Mouse (Mus musculus) kidney, postnatal 0 days (tissue): ENCODE results near the gene Ank2. TPM values are rescaled to one million over a fixed set of nuclear protein-coding genes. Genes with fewer than 3 reads are reported as not detected.

Experiments
- ATAC-seq: fragments of 200-750 bp; cut with Nextera tagmentation; replicated peaks from 2 replicates; pipeline ENCODE4 v1.8.0; 2017; ENCODE audit warnings: low read depth, moderate number of reproducible peaks, moderate TSS enrichment, moderate library complexity; ENCODE audit not compliant: low FRiP score
- DNase-seq: peaks from one replicate; pipeline ENCODE4 v3.0.0-alpha.2; 2016; ENCODE audit warnings: low spot score
- H3K27ac ChIP-seq: fragments of 300-500 bp; sonication (generic); 2 replicates; pipeline ENCODE4 v1.5.1; 2014; ENCODE audit warnings: mild to moderate bottlenecking
- H3K27me3 ChIP-seq: fragments of 300-500 bp; sonication (generic); 2 replicates; pipeline ENCODE4 v1.6.1; 2014; ENCODE audit warnings: low read length, mixed read lengths; ENCODE audit not compliant: insufficient read depth
- H3K36me3 ChIP-seq: fragments of 300-500 bp; sonication (generic); 2 replicates; pipeline ENCODE4 v1.6.1; 2014; ENCODE audit warnings: low read length, mixed read lengths; ENCODE audit not compliant: insufficient read depth
- H3K4me1 ChIP-seq: fragments of 300-500 bp; sonication (generic); replicated peaks from 2 replicates; pipeline ENCODE4 v1.6.1; 2014; ENCODE audit warnings: antibody characterized with exemption, low read length, mixed read lengths; ENCODE audit not compliant: insufficient read depth
- H3K4me2 ChIP-seq: fragments of 300-500 bp; sonication (generic); 2 replicates; pipeline ENCODE4 v1.6.1; 2014; ENCODE audit warnings: mild to moderate bottlenecking, low read length, moderate library complexity, mixed read lengths
- H3K4me3 ChIP-seq: fragments of 300-500 bp; sonication (generic); replicated peaks from 2 replicates; pipeline ENCODE4 v1.5.1; 2014; ENCODE audit warnings: low read depth, low read length
- H3K9ac ChIP-seq: fragments of 300-500 bp; sonication (generic); 2 replicates; pipeline ENCODE4 v1.6.1; 2014; ENCODE audit warnings: low read depth, low read length
- H3K9me3 ChIP-seq: fragments of 300-500 bp; sonication (generic); replicated peaks from 2 replicates; pipeline ENCODE4 v1.6.1; 2016; ENCODE audit warnings: low read length, inconsistent platforms, mixed read lengths
- CTCF ChIP-seq: IDR thresholded peaks from 2 replicates; pipeline ENCODE4 v1.5.1; 2016; ENCODE audit warnings: antibody characterized with exemption, low read depth, mild to moderate bottlenecking, moderate library complexity
- WGBS: fragments of 180-500 bp; shearing (Covaris S2); extraction: QIAGEN DNeasy Blood & Tissue Kit; methylation state at CpG from one replicate; pipeline ENCODE4 v1.1.7; 2014; 5-methylcytosine and 5-hydroxymethylcytosine counted together
- polyA plus RNA-seq: library from polyadenylated mRNA; unstranded; fragments of >200 nt; fragmentation: Nextera tagmentation; extraction: Ambion mirVana; gene quantifications from 2 replicates; pipeline ENCODE4 v1.2.1, GENCODE M21; 2015

Gene Ank2
- polyA plus RNA-seq, 1 experiment from 2014 or later, result 4.1 TPM

DNA sequence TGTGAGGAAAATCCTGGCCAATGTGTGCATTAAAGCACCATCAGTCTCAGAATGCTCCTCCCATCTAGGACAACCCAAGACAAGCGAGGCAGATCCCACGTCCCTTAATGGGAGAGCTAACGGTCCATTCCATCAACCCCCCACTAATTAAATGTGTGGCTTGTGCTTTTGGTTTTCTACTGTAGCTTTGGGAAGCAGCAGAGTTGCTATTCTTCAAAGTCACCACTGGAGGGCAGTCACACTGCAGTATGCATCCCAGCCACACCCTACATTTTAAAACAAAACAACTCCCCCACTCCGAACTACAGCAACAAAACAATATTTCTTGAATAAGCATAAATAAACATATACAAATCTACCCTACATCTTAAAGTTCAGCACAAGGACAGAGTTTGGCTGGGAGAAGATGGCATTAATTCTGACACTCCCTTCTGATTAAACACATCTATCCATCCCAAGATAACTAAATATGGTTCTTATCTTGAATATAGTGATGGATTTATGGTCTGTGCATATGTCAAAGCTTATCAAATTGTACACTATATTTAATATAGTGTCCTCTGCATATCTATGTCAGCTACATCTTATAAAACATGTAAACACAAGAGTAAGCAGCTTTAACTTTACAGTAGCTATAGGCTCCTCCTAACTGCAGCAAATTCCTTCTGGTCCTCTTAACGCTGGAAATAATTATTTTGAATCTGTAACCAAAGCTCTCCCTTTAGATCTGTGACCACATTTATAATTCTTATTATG lies 315.0 kb downstream of the Ank2 start:
- Histone ChIP-seq H3K27ac (no peak overlapping the region), H3K4me3 (no peak overlapping the region), H3K9ac (no peak overlapping the region), H3K36me3 (no peaks in the 10 kb centered on the region), H3K4me2 (no peak overlapping the region), H3K9me3 (no peaks in the 10 kb centered on the region), H3K27me3 (no peaks in the 10 kb centered on the region), H3K4me1 (no peaks in the 10 kb centered on the region)
- WGBS, result 10% methylated on average over 5 of the region's 5 CpGs
- peak; percentile 88 for TF ChIP-seq CTCF
- ATAC-seq (no peak), DNase-seq (peak; percentile 83)

DNA sequence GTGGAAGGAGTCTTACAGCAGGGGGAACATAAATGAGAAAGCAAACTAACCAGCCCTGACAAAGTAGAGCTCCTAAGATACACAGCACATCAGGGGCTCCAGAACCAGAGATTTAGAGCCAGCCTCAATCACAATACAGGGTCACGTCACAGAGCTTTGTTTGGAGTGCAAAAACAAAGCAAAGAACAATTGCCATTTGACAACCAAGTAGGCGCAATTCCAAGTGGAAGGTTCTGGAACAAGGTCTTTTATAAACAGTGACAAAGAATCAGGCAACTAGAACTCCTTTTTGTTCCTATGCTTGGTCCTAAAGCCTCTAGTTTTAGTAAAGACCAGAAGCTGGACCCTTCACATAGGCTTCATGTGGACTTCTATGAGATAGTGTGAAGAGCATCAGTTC lies 326.5 kb downstream of the Ank2 start:
- 75% methylated on average over 2 of the region's 2 CpGs for WGBS
- DNase-seq, result no peak
- no peaks in the 10 kb centered on the region for H3K36me3 ChIP-seq
- no peaks in the 10 kb centered on the region for H3K4me1 ChIP-seq
- H3K27ac ChIP-seq, result no peak overlapping the region
- no peaks in the 10 kb centered on the region for H3K9me3 ChIP-seq
- H3K9ac ChIP-seq, result no peak overlapping the region
- no peak overlapping the region for H3K4me3 ChIP-seq
- H3K27me3 ChIP-seq, result no peaks in the 10 kb centered on the region
- no peak for ATAC-seq
- TF ChIP-seq CTCF, result no peak
- H3K4me2 ChIP-seq, result no peak overlapping the region

DNA sequence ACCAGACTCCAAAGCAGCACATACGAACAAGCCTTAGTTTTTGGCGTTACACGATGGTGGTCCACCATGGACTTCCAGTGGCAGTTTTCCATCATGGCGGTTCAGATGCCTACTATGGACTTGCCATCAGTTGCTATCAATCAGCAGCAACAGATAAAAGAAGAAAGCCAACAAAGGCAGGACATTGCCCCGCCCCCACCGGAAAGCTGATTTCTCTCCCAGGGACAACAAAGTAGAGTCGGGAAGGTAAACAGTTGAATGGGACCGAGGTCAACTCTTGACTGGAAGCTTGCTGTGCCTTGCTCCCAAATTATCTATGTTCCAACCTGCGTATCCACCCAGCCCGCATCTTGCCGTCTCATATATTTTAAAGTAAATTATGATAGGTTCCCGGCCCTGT lies 328.9 kb downstream of the Ank2 start:
- no peak for ATAC-seq
- no peak for TF ChIP-seq CTCF
- no peak overlapping the region for H3K9ac ChIP-seq
- H3K27ac ChIP-seq, result no peak overlapping the region
- H3K4me3 ChIP-seq, result no peak overlapping the region
- 90% methylated on average over 12 of the region's 12 CpGs for whole genome bisulfite sequencing
- no peak overlapping the region for H3K4me2 ChIP-seq
- DNase-seq, result no peak
- no peaks in the 10 kb centered on the region for H3K27me3 ChIP-seq
- H3K4me1 ChIP-seq, result no peaks in the 10 kb centered on the region
- no peaks in the 10 kb centered on the region for H3K9me3 ChIP-seq
- H3K36me3 ChIP-seq, result no peaks in the 10 kb centered on the region

DNA sequence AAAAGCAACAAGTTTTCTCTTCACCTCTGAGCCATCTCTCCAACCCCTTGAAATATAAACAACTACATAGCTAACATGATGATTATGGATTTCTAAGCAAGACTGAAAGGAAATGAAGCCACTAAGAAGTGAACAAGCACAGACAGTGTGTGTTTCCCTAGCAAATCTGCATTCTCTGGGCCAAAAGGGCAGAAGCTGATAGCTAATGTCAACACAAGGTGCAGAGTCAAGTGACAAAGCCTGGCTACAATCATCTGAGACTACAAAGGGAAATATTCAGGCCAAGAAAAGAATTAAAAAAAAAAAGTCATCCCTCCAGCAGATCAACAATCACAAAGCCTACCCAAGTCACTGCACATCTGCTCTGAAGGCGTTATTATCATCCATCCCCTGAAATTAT lies 330.0 kb downstream of the Ank2 start:
- no peak for ATAC-seq
- no peak overlapping the region for H3K9ac ChIP-seq
- H3K4me1 ChIP-seq, result no peaks in the 10 kb centered on the region
- H3K9me3 ChIP-seq, result no peaks in the 10 kb centered on the region
- no peak overlapping the region for H3K4me2 ChIP-seq
- H3K27me3 ChIP-seq, result no peaks in the 10 kb centered on the region
- no peaks in the 10 kb centered on the region for H3K36me3 ChIP-seq
- TF ChIP-seq CTCF, result no peak
- no peak overlapping the region for H3K27ac ChIP-seq
- H3K4me3 ChIP-seq, result no peak overlapping the region
- no peak for DNase-seq
- WGBS, result 91% methylated on average over 1 of the region's 1 CpGs

DNA sequence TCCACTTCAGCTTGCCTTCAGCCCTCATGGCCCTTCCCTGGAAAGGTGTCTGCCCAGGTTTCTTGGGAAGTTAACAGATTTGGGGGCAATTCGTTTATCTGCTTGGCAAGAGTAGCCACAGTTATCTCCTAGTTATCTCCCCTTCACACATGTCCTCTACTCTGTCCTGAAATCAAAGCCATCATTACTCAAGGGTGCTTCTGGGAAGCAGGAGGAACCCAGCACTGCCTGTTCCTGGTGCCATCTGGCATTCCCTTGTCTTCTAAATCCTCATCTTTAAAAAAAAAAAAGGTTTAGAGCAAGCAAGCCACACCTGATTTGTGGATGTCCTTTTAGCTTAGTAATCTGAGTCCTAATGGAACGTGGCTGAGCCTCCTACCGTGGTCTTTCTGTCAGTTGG lies 335.4 kb downstream of the Ank2 start:
- TF ChIP-seq CTCF, result no peak
- no peak overlapping the region for H3K9ac ChIP-seq
- H3K9me3 ChIP-seq, result no peaks in the 10 kb centered on the region
- peaks cover 6% of the 10 kb centered on the region; the same call in 1 of the 2 replicates for H3K27me3 ChIP-seq
- DNase-seq, result no peak
- no peak overlapping the region for H3K4me2 ChIP-seq
- WGBS, result 47% methylated on average over 3 of the region's 3 CpGs
- ATAC-seq, result no peak
- H3K4me3 ChIP-seq, result no peak overlapping the region
- 0 out of 2 replicates have a peak, but pooled peaks cover 7% of the 10 kb centered on the region for H3K4me1 ChIP-seq
- no peaks in the 10 kb centered on the region for H3K36me3 ChIP-seq
- no peak overlapping the region for H3K27ac ChIP-seq

DNA sequence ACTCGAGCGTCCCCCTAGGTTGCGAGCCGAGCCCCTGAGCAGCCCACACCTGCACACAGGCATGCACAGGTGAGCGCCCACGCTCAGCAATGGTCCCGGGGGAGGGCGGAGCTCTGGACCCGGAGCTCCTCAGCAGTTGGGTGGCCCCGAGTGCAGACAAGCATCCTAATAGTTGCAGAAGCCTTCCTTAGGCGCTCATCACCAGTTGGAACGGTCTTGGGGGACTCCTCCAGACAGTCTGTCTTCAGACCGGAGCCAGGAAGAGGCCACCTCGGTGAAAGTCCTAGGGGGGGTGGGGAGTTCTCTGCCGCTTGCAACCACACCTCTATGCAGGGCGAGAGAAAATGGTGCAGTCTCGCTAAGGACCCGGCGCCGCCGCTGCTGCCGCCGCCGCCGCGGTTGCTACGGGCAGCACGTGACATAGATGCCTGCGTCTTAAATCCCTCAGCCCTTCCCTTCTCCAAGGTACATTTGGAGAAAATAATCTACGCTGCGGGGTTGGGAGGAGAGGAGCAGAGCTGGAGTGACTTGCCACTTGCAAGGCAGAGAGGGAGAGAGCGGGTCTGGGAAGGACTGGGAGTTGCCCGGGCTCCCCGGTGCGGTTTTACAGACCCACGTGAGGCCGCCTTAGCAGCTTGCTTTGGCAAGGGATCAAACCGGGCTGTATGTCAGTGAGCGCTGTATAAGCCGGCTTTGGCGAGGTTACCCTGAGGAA lies 337.0 kb downstream of the Ank2 start:
- peak overlapping the region; percentile 98 for H3K4me2 ChIP-seq
- H3K4me1 ChIP-seq, result 0 out of 2 replicates have a peak, but pooled peaks cover 7% of the 10 kb centered on the region
- H3K27me3 ChIP-seq, result peaks cover 6% of the 10 kb centered on the region; the same call in 1 of the 2 replicates
- H3K27ac ChIP-seq, result no peak overlapping the region
- WGBS, result under 1% methylated on average over 41 of the region's 41 CpGs
- ATAC-seq (peak; percentile 73), DNase-seq (peak; percentile 46)
- H3K36me3 ChIP-seq, result no peaks in the 10 kb centered on the region
- 0 out of 2 replicates have a peak overlapping the region, but pooled peaks have one; percentile 31 for H3K9ac ChIP-seq
- TF ChIP-seq CTCF, result no peak
- H3K9me3 ChIP-seq, result no peaks in the 10 kb centered on the region
- peak overlapping the region; percentile 43 for H3K4me3 ChIP-seq
